Mouse (Mus musculus) embryonic fibroblast, embryonic 13.5 days (primary cell): ENCODE measurements around the gene Sox30. TPM values are rescaled to one million over a fixed set of nuclear protein-coding genes. Genes with fewer than 3 reads are reported as not detected.

Source experiments
- H3K27ac ChIP-seq: 2 replicates; pipeline ENCODE4 v1.5.1; 2012; ENCODE audit warnings: low read length, control low read depth, inconsistent platforms; ENCODE audit not compliant: insufficient read depth
- H3K4me1 ChIP-seq: 2 replicates; pipeline ENCODE4 v1.6.1; 2011; ENCODE audit warnings: low read length; ENCODE audit not compliant: control insufficient read depth, insufficient read depth
- H3K4me3 ChIP-seq: 2 replicates; pipeline ENCODE4 v1.5.1; 2011; ENCODE audit warnings: mild to moderate bottlenecking, control low read depth, low read length; ENCODE audit not compliant: insufficient read depth
- CTCF ChIP-seq: IDR thresholded peaks from 2 replicates; pipeline ENCODE4 v1.5.1; 2011; ENCODE audit warnings: mild to moderate bottlenecking, control low read depth, low read length, moderate library complexity, borderline replicate concordance; ENCODE audit not compliant: insufficient read depth
- POLR2A ChIP-seq: IDR thresholded peaks from 2 replicates; pipeline ENCODE4 v1.6.1; 2011; ENCODE audit warnings: low read depth, mild to moderate bottlenecking, control low read depth, low read length, moderate library complexity
- polyA plus RNA-seq: library from polyadenylated mRNA; stranded (reverse); fragments of >200 nt; gene quantifications from 2 replicates; pipeline ENCODE4 v1.2.4, GENCODE M21; 2011; ENCODE audit warnings: low read depth; ENCODE audit not compliant: missing spikeins, insufficient read length

Sox30 gene
- polyA plus RNA-seq, 1 experiment = not detected

- no peaks in the 10 kb centered on the region for H3K4me1 ChIP-seq
These were observed 12.0 kb downstream of the Sox30 start for GRCm38 (mm10) chr11:45992087-45992486.

GRCm38 (mm10) chr11:46016061-46016460 is 36.0 kb downstream of the Sox30 start:
- TF ChIP-seq CTCF = peak; percentile 44; the same call in 1 of the 2 replicates
- no peak for TF ChIP-seq POLR2A
- Histone ChIP-seq H3K4me1 (no peaks in the 10 kb centered on the region), H3K27ac (no peak overlapping the region), H3K4me3 (no peak overlapping the region)

More at GRCm38 (mm10) chr11:45992087-45992486, 12.0 kb downstream of the Sox30 start:
- TF ChIP-seq POLR2A (no peak), CTCF (no peak)
- Histone ChIP-seq H3K27ac (no peak overlapping the region), H3K4me3 (no peak overlapping the region)

DNA sequence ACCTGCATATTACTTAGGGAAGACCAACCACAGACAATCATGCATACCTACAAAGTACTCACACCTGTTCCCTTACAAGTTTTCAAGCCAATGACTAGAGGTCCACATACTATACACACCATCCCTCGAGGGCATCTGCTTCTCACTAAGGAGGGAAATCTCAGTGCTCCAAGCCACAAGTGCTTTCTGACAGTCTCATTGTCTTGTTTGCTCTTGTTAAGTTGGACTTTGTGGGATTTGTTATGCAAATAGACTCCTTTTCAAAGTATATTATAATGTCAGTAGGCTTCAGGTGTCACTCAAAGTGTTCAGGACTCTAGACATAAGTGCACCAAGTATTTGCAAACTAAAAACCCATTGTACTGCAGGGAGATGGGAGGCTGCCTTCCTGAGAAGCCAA is 40.1 kb downstream of the Sox30 start:
- TF ChIP-seq POLR2A = no peak
- TF ChIP-seq CTCF = no peak
- H3K4me1 ChIP-seq = no peaks in the 10 kb centered on the region
- H3K27ac ChIP-seq = no peak overlapping the region
- H3K4me3 ChIP-seq = no peak overlapping the region

GRCm38 (mm10) chr11:46021850-46022249 is 41.7 kb downstream of the Sox30 start:
- no peak overlapping the region for H3K4me3 ChIP-seq
- no peak overlapping the region for H3K27ac ChIP-seq
- TF ChIP-seq POLR2A (no peak), CTCF (no peak)
- peaks cover 4% of the 10 kb centered on the region; the same call in 1 of the 2 replicates for H3K4me1 ChIP-seq

DNA sequence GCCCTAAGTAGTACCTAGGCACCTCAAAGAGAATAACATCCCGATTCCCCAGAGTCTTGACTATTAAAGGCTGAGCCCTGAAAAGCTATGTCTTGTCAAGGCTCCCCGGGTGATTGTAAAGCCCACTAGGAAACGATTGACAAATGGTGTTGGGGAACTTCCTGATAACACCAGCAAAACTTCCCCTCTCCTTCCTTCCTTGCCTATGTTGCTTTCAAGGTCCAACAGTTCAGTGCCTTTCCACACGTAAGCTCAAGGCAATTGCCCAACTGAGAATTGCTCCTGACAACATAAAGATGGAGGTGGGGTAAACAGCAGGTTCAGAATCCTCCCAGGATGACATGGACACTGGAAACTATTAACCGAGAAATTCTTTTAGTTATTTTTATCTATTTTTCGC is 42.9 kb downstream of the Sox30 start:
- Histone ChIP-seq H3K27ac (no peak overlapping the region), H3K4me3 (no peak overlapping the region), H3K4me1 (peaks cover 4% of the 10 kb centered on the region; the same call in 1 of the 2 replicates)
- TF ChIP-seq CTCF (no peak), POLR2A (no peak)

GRCm38 (mm10) chr11:46025962-46026392 is 45.9 kb downstream of the Sox30 start:
- Histone ChIP-seq H3K27ac (peak overlapping the region; percentile 34), H3K4me1 (peaks cover 4% of the 10 kb centered on the region; the same call in 1 of the 2 replicates), H3K4me3 (no peak overlapping the region)
- no peak for TF ChIP-seq CTCF
- no peak for TF ChIP-seq POLR2A

DNA sequence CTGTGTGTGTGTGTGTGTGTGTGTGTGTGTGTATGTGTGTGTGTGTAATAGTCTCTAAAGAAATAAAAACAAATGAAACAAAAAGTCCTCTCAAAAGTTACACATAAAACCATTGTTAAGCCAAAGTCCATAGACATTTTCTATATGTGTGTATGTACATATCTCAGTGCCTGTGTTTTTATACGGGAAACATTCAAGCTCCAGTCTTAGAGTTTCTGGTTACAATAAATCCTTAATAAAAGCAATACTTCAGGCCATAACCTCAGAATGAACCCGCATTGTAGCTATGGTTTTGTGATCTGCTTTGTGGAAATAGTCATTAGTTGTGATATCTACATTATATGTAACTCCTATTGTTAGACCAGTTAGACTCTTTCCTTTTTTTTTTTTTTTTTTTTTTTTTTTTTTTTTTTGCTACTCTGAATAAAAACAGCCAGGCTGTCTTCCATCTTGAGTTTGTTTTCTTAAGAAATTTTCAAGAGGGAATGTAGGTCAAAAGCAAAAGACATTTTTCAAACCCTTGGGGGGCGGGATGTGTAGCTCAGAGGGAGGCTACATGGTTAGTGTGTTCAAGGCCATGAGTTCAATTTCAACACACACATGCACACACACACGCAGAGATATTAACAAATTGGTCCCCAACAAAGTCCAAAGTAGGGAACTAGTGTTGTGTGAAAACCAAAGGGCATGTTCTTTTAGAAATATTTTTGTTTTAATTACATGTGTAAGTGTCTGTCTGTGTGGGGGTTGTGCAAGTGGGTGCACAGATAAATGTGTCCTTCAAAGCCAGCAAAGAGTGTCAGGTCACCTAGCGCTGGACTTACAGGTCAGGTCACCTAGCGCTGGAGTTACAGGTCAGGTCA is 48.1 kb downstream of the Sox30 start:
- no peak overlapping the region for H3K4me3 ChIP-seq
- no peak overlapping the region for H3K27ac ChIP-seq
- TF ChIP-seq POLR2A (no peak), CTCF (no peak)
- peaks cover 4% of the 10 kb centered on the region; the same call in 1 of the 2 replicates for H3K4me1 ChIP-seq

GRCm38 (mm10) chr11:46029485-46029884 is 49.4 kb downstream of the Sox30 start:
- Histone ChIP-seq H3K27ac (peak overlapping the region; percentile 30; the same call in 1 of the 2 replicates), H3K4me1 (peaks cover 7% of the 10 kb centered on the region; the same call in 1 of the 2 replicates), H3K4me3 (no peak overlapping the region)
- no peak for TF ChIP-seq CTCF

DNA sequence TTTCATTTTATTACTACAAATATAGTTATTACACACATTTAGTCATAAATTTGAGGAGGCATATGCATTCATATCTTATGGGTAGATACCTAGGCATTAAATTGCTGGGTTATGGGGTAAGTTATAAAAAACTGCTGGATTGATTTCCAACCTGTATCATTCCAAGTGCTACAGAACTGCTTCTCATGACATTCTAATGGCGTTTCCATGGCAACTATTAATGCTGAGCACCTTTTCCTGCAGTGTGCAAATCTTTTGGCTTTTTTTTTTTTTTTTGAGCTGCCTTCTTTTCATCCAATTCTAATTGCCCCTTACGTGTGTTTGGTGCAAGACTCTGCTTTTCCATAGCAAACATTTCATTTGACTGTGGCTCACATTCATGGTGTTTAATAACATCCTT is 49.9 kb downstream of the Sox30 start:
- no peak overlapping the region for H3K4me3 ChIP-seq
- no peak for TF ChIP-seq CTCF
- TF ChIP-seq POLR2A = no peak
- peaks cover 7% of the 10 kb centered on the region; the same call in 1 of the 2 replicates for H3K4me1 ChIP-seq
- H3K27ac ChIP-seq = no peak overlapping the region

DNA sequence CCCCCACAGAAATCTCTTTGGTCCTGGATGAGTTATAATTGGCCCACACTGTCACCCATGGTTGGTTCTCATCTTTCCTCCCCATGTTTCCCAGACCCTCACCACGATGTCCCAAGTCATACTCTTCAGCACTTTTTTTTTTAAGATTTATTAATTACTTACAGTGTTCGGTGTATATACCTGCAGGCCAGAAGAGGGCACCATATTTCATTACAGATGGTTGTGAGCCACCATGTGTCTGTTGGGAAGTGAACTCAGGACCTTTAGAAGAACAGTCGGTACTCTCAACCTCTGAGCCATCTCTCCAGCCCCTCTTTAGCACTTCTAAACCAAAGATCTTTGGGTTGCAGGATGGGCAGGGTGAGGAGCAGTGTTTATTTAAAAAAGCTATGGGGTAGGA is 51.4 kb downstream of the Sox30 start:
- Histone ChIP-seq H3K4me3 (no peak overlapping the region), H3K27ac (no peak overlapping the region), H3K4me1 (peaks cover 3% of the 10 kb centered on the region; the same call in 1 of the 2 replicates)
- TF ChIP-seq POLR2A = no peak
- TF ChIP-seq CTCF = no peak
